Mouse (Mus musculus): ENCODE results near the gene Frem1. TPM values are rescaled to one million over a fixed set of nuclear protein-coding genes. Genes with fewer than 3 reads are reported as not detected.

Gene Frem1
- polyA plus RNA-seq, 1 experiment from 2014 or later, result 16.0 TPM

DNA sequence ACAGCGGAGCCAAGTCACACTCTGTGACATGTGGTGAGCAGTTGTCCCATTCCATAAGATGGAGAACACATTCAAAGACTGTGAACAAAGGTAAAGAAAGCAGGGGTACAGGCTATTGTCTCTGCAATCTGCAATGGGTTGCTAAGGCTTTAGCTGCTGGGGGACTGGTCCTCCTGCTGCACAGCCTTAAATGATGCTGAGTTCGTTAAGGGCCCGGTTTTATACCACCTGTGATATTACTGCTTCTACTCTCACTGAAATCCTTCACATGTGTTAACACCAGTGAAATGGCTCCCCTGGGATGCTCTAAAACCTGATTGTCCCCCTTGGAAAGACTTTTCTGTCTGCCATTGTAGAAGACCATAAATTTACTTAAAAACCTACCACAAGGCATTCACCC is 6.1 kb downstream of the Frem1 start:
- H3K4me2 ChIP-seq (ENCODE audit: low read depth, low read length), result peak overlapping the region; percentile 49
- ATAC-seq (ENCODE audit: low read depth) (no peak), DNase-seq (ENCODE audit: low spot score) (no peak)
- H3K36me3 ChIP-seq (ENCODE audit: control insufficient read depth, insufficient read depth, low read length), result no peaks in the 10 kb centered on the region
- H3K27ac ChIP-seq (replicated peaks; ENCODE audit: low read depth, low read length), result 0 out of 2 replicates have a peak overlapping the region, but pooled peaks have one; percentile 4
- H3K4me3 ChIP-seq (ENCODE audit: low read depth, low read length), result no peak overlapping the region
- H3K9me3 ChIP-seq (ENCODE audit: control insufficient read depth, low read length), result no peaks in the 10 kb centered on the region
- no peak overlapping the region for H3K9ac ChIP-seq (ENCODE audit: low read depth, low read length)
- 52% methylated on average over 3 of the region's 3 CpGs for WGBS
- H3K4me1 ChIP-seq (ENCODE audit: control insufficient read depth, insufficient read depth, low read length), result peaks cover 54% of the 10 kb centered on the region
- H3K27me3 ChIP-seq (replicated peaks; ENCODE audit: control insufficient read depth, insufficient read depth, low read length), result no peaks in the 10 kb centered on the region

DNA sequence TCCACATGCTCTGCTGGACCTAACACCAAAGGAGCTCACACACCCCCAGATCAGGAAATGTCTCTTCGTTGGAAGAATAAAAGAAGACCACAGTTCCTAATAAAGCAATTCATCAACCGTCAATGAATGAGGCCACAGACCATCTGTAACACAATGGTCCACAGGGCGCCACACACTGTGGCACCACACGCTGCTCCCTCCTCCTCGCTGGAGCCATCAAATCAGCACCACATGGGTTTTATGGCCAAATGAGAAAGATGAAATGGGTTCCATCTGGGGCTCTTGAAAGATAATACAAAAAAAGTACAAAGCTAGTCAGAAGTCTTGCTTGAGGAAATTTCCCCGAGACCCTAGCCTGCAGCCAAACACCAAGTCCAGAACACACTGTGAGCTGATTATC is 6.9 kb downstream of the Frem1 start:
- H3K9me3 ChIP-seq (ENCODE audit: control insufficient read depth, low read length), result no peaks in the 10 kb centered on the region
- 37% methylated on average over 6 of the region's 6 CpGs for WGBS

DNA sequence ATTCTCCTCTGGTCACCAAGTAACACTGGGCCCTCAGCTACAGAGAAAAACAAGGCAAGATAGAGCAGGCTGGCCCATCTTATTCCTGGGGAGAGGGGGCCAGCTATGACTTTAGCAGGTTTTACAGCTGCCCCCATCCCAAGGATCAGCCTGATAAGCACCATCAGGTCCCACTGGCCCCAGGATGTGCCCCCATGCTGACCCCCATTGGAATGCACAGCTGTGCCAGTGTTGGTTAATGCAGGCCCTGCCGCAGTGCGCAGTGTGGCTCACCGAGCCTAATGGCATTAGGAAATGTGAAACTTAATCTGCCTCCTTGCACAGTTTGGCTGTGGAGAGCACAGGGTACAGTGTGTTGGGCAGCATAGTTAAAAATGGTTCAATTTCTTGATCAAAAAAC is 11.4 kb downstream of the Frem1 start:
- H3K27ac ChIP-seq (replicated peaks; ENCODE audit: low read depth, low read length), result no peak overlapping the region
- no peaks in the 10 kb centered on the region for H3K27me3 ChIP-seq (replicated peaks; ENCODE audit: control insufficient read depth, insufficient read depth, low read length)
- no peak overlapping the region for H3K4me3 ChIP-seq (ENCODE audit: low read depth, low read length)
- ATAC-seq (ENCODE audit: low read depth) (peak; percentile 91), DNase-seq (ENCODE audit: low spot score) (peak; percentile 86)
- H3K36me3 ChIP-seq (ENCODE audit: control insufficient read depth, insufficient read depth, low read length), result 0 out of 2 replicates have a peak, but pooled peaks cover 5% of the 10 kb centered on the region
- 35% methylated on average over 3 of the region's 3 CpGs for WGBS
- H3K4me1 ChIP-seq (ENCODE audit: control insufficient read depth, insufficient read depth, low read length), result peaks cover 11% of the 10 kb centered on the region
- no peaks in the 10 kb centered on the region for H3K9me3 ChIP-seq (ENCODE audit: control insufficient read depth, low read length)
- H3K4me2 ChIP-seq (ENCODE audit: low read depth, low read length), result no peak overlapping the region
- no peak overlapping the region for H3K9ac ChIP-seq (ENCODE audit: low read depth, low read length)

More for the DNA sequence above, 6.9 kb downstream of the Frem1 start:
- H3K4me1 ChIP-seq (ENCODE audit: control insufficient read depth, insufficient read depth, low read length), result peaks cover 49% of the 10 kb centered on the region
- no peaks in the 10 kb centered on the region for H3K36me3 ChIP-seq (ENCODE audit: control insufficient read depth, insufficient read depth, low read length)
- no peak for ATAC-seq (ENCODE audit: low read depth)
- H3K4me3 ChIP-seq (ENCODE audit: low read depth, low read length), result no peak overlapping the region
- H3K27me3 ChIP-seq (replicated peaks; ENCODE audit: control insufficient read depth, insufficient read depth, low read length), result no peaks in the 10 kb centered on the region
- H3K9ac ChIP-seq (ENCODE audit: low read depth, low read length), result no peak overlapping the region
- peak overlapping the region; percentile 49; the same call in 1 of the 2 replicates for H3K4me2 ChIP-seq (ENCODE audit: low read depth, low read length)
- 0 out of 2 replicates have a peak overlapping the region, but pooled peaks have one; percentile 4 for H3K27ac ChIP-seq (replicated peaks; ENCODE audit: low read depth, low read length)
- peak; percentile 52 for DNase-seq (ENCODE audit: low spot score)

DNA sequence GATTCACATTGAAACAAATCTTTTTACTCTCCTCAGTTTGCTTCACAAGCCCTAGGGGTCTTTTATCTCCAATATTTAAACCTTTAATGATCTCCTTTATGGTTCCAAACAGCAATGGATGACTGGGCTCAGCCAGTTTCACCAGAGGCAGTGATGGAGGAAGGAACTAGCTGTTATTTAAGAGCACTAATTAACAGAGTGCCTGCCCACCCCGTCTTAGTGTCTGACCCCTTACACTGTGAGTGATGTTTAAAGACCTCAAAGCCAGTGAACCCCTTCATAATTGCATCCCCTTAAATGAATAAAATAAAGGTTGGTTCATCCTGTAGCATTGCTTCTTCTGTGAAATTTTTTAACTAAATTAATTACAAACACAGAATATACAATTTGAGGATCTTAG is 19.4 kb downstream of the Frem1 start:
- DNase-seq (ENCODE audit: low spot score) (no peak), ATAC-seq (ENCODE audit: low read depth) (no peak)
- WGBS, result 33% methylated on average over 1 of the region's 1 CpGs
- Histone ChIP-seq H3K4me1 (ENCODE audit: control insufficient read depth, insufficient read depth, low read length) (peaks cover 6% of the 10 kb centered on the region; the same call in 1 of the 2 replicates), H3K36me3 (ENCODE audit: control insufficient read depth, insufficient read depth, low read length) (0 out of 2 replicates have a peak, but pooled peaks cover 1% of the 10 kb centered on the region), H3K4me3 (ENCODE audit: low read depth, low read length) (no peak overlapping the region), H3K9ac (ENCODE audit: low read depth, low read length) (no peak overlapping the region), H3K27ac (replicated peaks; ENCODE audit: low read depth, low read length) (no peak overlapping the region), H3K4me2 (ENCODE audit: low read depth, low read length) (no peak overlapping the region), H3K27me3 (replicated peaks; ENCODE audit: control insufficient read depth, insufficient read depth, low read length) (no peaks in the 10 kb centered on the region), H3K9me3 (ENCODE audit: control insufficient read depth, low read length) (no peaks in the 10 kb centered on the region)

DNA sequence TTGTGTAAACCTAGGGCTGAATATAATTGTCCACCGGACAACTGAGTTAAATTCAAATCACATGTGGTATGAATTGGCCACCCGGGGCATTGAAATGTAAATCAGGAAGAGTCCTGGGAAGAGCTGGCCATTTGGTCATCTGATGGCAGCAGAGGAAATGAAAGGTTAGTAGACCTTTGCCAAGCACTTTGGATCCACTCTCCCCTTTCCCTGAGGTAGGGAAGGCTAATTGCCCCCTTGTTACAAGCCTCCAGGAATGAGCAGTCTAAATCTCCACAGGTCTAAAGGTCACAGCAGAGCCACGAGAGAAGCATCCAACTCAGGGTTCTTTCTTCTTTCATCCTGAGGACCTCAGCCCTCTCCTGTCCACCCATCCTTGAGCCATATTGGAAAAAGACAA is 20.5 kb downstream of the Frem1 start:
- ATAC-seq (ENCODE audit: low read depth) (no peak), DNase-seq (ENCODE audit: low spot score) (no peak)
- no peak overlapping the region for H3K4me2 ChIP-seq (ENCODE audit: low read depth, low read length)
- no peaks in the 10 kb centered on the region for H3K36me3 ChIP-seq (ENCODE audit: control insufficient read depth, insufficient read depth, low read length)
- H3K9me3 ChIP-seq (ENCODE audit: control insufficient read depth, low read length), result no peaks in the 10 kb centered on the region
- H3K9ac ChIP-seq (ENCODE audit: low read depth, low read length), result no peak overlapping the region
- H3K4me3 ChIP-seq (ENCODE audit: low read depth, low read length), result no peak overlapping the region
- no peaks in the 10 kb centered on the region for H3K27me3 ChIP-seq (replicated peaks; ENCODE audit: control insufficient read depth, insufficient read depth, low read length)
- H3K4me1 ChIP-seq (ENCODE audit: control insufficient read depth, insufficient read depth, low read length), result peaks cover 6% of the 10 kb centered on the region; the same call in 1 of the 2 replicates
- H3K27ac ChIP-seq (replicated peaks; ENCODE audit: low read depth, low read length), result no peak overlapping the region
- 35% methylated on average over 3 of the region's 3 CpGs for WGBS

DNA sequence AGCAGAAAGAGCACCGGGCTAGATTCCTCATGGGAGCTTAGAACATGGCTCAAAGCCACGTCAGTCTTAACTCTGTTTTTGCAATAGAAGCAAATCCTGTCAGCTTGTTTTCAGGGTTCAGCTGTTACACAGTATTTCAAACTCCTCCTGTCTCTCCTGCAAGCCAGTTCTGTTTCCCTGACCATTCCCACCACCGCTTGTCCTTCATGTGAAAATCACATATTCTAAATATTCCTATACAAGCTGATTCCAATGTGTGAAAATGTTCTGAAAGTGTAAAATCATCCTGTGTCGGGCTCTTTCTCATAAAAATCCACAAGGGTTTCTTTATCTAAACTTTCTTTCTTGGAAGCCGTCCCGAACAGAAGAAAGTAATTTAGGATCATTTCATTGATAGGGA is 22.0 kb downstream of the Frem1 start:
- H3K4me1 ChIP-seq (ENCODE audit: control insufficient read depth, insufficient read depth, low read length), result peaks cover 6% of the 10 kb centered on the region; the same call in 1 of the 2 replicates
- DNase-seq (ENCODE audit: low spot score), result no peak
- peaks cover 4% of the 10 kb centered on the region; the same call in 1 of the 2 replicates for H3K36me3 ChIP-seq (ENCODE audit: control insufficient read depth, insufficient read depth, low read length)
- no peak overlapping the region for H3K9ac ChIP-seq (ENCODE audit: low read depth, low read length)
- no peak for ATAC-seq (ENCODE audit: low read depth)
- 56% methylated on average over 6 of the region's 6 CpGs for WGBS
- no peak overlapping the region for H3K4me3 ChIP-seq (ENCODE audit: low read depth, low read length)
- H3K4me2 ChIP-seq (ENCODE audit: low read depth, low read length), result no peak overlapping the region
- no peak overlapping the region for H3K27ac ChIP-seq (replicated peaks; ENCODE audit: low read depth, low read length)
- H3K9me3 ChIP-seq (ENCODE audit: control insufficient read depth, low read length), result no peaks in the 10 kb centered on the region
- H3K27me3 ChIP-seq (replicated peaks; ENCODE audit: control insufficient read depth, insufficient read depth, low read length), result no peaks in the 10 kb centered on the region

DNA sequence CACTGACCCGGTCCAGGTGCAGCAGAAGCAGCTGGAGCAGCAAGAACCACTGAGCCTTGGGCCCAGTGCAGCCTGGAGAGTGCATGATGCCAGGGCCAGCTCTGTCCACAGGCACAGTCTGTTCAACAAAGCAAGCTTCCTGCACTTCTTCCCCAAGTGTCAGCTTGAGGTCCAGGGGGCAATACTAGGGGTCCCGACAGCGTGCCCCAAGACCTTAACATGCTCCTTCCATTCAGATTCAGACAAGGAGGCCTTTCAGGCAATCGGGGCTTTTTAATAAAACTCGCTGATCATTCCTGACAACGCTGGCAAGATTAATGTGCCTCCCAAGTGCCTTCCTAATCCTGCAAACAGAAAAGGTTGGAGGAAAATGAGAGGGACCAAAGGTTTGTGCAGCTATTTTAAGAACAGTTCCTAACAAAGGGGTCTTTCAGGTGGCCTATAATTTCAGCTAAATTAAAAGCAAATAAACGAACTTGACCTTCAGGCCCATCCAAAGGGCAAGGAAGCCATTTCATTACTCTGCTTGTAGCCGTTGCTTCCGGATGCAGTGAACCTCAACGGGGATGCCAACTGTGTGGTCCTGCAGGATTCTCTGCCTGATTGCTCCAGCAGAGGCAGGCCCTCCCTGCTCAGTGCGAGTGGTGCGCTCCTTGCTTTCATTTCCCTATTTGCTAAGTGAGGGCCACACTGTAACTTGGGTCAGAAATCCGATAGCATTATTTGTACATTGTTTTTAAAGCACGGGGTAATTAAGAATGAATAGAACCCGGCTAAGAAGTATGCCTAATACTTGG is 31.2 kb downstream of the Frem1 start:
- peak; percentile 52 for DNase-seq (ENCODE audit: low spot score)
- Histone ChIP-seq H3K4me2 (ENCODE audit: low read depth, low read length) (no peak overlapping the region), H3K36me3 (ENCODE audit: control insufficient read depth, insufficient read depth, low read length) (peaks cover 5% of the 10 kb centered on the region; the same call in 1 of the 2 replicates), H3K9ac (ENCODE audit: low read depth, low read length) (no peak overlapping the region), H3K4me3 (ENCODE audit: low read depth, low read length) (no peak overlapping the region), H3K9me3 (ENCODE audit: control insufficient read depth, low read length) (no peaks in the 10 kb centered on the region), H3K27ac (replicated peaks; ENCODE audit: low read depth, low read length) (no peak overlapping the region), H3K27me3 (replicated peaks; ENCODE audit: control insufficient read depth, insufficient read depth, low read length) (no peaks in the 10 kb centered on the region), H3K4me1 (ENCODE audit: control insufficient read depth, insufficient read depth, low read length) (0 out of 2 replicates have a peak, but pooled peaks cover 8% of the 10 kb centered on the region)
- peak; percentile 67; the same call in 1 of the 2 replicates for ATAC-seq (ENCODE audit: low read depth)
- WGBS, result 25% methylated on average over 15 of the region's 15 CpGs

DNA sequence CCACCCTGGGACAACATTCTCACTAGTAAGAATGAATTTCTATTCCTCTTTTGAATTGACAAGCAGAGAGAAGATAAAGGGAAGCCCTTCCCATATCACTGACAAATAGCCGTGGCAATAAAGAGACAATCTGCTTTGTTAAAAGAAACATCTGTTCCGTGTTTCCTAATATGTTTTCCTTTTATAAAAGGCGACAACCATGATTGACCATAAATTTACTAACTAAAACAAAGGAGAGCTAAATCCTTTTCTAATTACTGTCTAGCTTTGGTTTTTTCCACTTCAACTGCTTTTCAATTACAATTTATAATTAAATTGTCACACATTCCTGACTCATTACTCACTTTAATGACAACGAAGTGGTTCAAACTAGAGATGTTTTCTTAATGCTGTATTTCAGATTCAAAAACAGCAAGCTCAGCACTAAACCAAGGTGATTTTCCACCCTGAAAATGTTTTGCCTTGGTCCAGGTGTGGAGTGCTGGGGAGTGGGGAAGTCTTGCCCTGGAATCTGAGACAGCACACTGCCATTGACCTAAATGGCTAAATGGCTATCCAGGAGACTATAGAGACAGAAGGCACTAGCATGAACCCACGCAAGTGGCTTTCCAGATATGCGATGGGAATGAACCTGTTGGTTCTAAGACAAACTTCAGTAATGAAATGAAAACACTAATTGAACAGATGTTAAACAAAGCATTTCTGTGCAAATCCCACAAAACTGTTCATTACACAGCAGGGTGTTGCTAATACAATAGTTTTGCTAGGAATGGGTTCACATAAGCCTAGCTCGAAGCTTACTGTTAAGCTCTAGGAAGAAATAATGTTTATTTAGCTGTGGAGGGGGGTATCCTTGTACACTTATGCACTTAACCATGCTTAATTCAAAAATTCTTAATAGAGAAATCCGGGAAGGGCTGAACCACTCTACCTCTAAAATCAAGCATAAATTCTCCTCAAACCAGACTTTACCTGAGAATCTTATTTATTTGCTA is 33.7 kb downstream of the Frem1 start:
- WGBS, result 51% methylated on average over 8 of the region's 8 CpGs
- peaks cover 6% of the 10 kb centered on the region; the same call in 1 of the 2 replicates for H3K36me3 ChIP-seq (ENCODE audit: control insufficient read depth, insufficient read depth, low read length)
- no peak overlapping the region for H3K27ac ChIP-seq (replicated peaks; ENCODE audit: low read depth, low read length)
- no peak overlapping the region for H3K9ac ChIP-seq (ENCODE audit: low read depth, low read length)
- no peak overlapping the region for H3K4me3 ChIP-seq (ENCODE audit: low read depth, low read length)
- 0 out of 2 replicates have a peak, but pooled peaks cover 8% of the 10 kb centered on the region for H3K4me1 ChIP-seq (ENCODE audit: control insufficient read depth, insufficient read depth, low read length)
- DNase-seq (ENCODE audit: low spot score), result no peak
- H3K27me3 ChIP-seq (replicated peaks; ENCODE audit: control insufficient read depth, insufficient read depth, low read length), result no peaks in the 10 kb centered on the region
- H3K4me2 ChIP-seq (ENCODE audit: low read depth, low read length), result no peak overlapping the region
- no peak for ATAC-seq (ENCODE audit: low read depth)
- no peaks in the 10 kb centered on the region for H3K9me3 ChIP-seq (ENCODE audit: control insufficient read depth, low read length)
